Mouse (Mus musculus) kidney, embryonic 14.5 days (tissue): ENCODE data around the gene Rnf217. TPM values are rescaled to one million over a fixed set of nuclear protein-coding genes. Genes with fewer than 3 reads are reported as not detected.

ENCODE experiments used
- ATAC-seq: fragments of 200-750 bp; cut with Nextera tagmentation; 2 replicates; pipeline ENCODE4 v1.8.0; 2017; ENCODE audit warnings: moderate number of reproducible peaks, mild to moderate bottlenecking, moderate TSS enrichment, moderate library complexity; ENCODE audit not compliant: low FRiP score, low TSS enrichment
- H3K27ac ChIP-seq: fragments of 300-500 bp; sonication (generic); 2 replicates; pipeline ENCODE4 v1.5.1; 2014; ENCODE audit warnings: low read depth, mild to moderate bottlenecking, low read length, moderate library complexity, mixed read lengths
- H3K27me3 ChIP-seq: fragments of 300-500 bp; sonication (generic); 2 replicates; pipeline ENCODE4 v1.6.1; 2014; ENCODE audit warnings: mild to moderate bottlenecking, low read length; ENCODE audit not compliant: control insufficient read depth, insufficient read depth
- H3K36me3 ChIP-seq: fragments of 300-500 bp; sonication (generic); 2 replicates; pipeline ENCODE4 v1.6.1; 2014; ENCODE audit warnings: low read length, mixed read lengths; ENCODE audit not compliant: control insufficient read depth, insufficient read depth
- H3K4me1 ChIP-seq: fragments of 300-500 bp; sonication (generic); 2 replicates; pipeline ENCODE4 v1.6.1; 2014; ENCODE audit warnings: low read length, mixed read lengths; ENCODE audit not compliant: control insufficient read depth, insufficient read depth
- H3K4me2 ChIP-seq: fragments of 300-500 bp; sonication (generic); replicated peaks from 2 replicates; pipeline ENCODE4 v1.6.1; 2014; ENCODE audit warnings: low read depth, mild to moderate bottlenecking, low read length
- H3K4me3 ChIP-seq: fragments of 300-500 bp; sonication (generic); 2 replicates; pipeline ENCODE4 v1.5.1; 2014; ENCODE audit warnings: mild to moderate bottlenecking, low read length
- H3K9ac ChIP-seq: fragments of 300-500 bp; sonication (generic); 2 replicates; pipeline ENCODE4 v1.6.1; 2014; ENCODE audit warnings: low read depth, mild to moderate bottlenecking, low read length, moderate library complexity
- H3K9me3 ChIP-seq: fragments of 300-500 bp; sonication (generic); 2 replicates; pipeline ENCODE4 v1.6.1; 2016; ENCODE audit warnings: low read length; ENCODE audit not compliant: control insufficient read depth
- WGBS: fragments of 180-500 bp; shearing (Covaris S2); extraction: QIAGEN DNeasy Blood & Tissue Kit; methylation state at CpG from one replicate; pipeline ENCODE4 v1.1.7; 2014; 5-methylcytosine and 5-hydroxymethylcytosine counted together
- polyA plus RNA-seq: library from polyadenylated mRNA; unstranded; fragments of >200 nt; fragmentation: Nextera tagmentation; extraction: Ambion mirVana; gene quantifications from 2 replicates; pipeline ENCODE4 v1.2.1, GENCODE M21; 2014

Rnf217 gene
- polyA plus RNA-seq, 1 experiment from 2014 or later: 2.5 TPM

- Histone ChIP-seq H3K4me3 (peak overlapping the region; percentile 85; the same call in 1 of the 2 replicates), H3K27ac (no peak overlapping the region; the same call in 1 of the 2 replicates), H3K9me3 (no peaks in the 10 kb centered on the region), H3K4me2 (peak overlapping the region; percentile 87), H3K36me3 (no peaks in the 10 kb centered on the region), H3K27me3 (no peaks in the 10 kb centered on the region), H3K9ac (peak overlapping the region; percentile 48), H3K4me1 (no peaks in the 10 kb centered on the region)
- ATAC-seq: no peak
- 24% methylated on average over 11 of the region's 11 CpGs for WGBS
These were observed 1.8 kb downstream of the Rnf217 start for GRCm38 (mm10) chr10:31606981-31607867.

GRCm38 (mm10) chr10:31603855-31604254 lies 5.1 kb downstream of the Rnf217 start:
- no peaks in the 10 kb centered on the region for H3K9me3 ChIP-seq
- no peak overlapping the region for H3K4me3 ChIP-seq
- no peaks in the 10 kb centered on the region for H3K4me1 ChIP-seq
- 89% methylated on average over 4 of the region's 4 CpGs for WGBS
- H3K27me3 ChIP-seq: no peaks in the 10 kb centered on the region
- no peak overlapping the region for H3K27ac ChIP-seq
- no peak overlapping the region for H3K9ac ChIP-seq
- H3K36me3 ChIP-seq: no peaks in the 10 kb centered on the region
- no peak overlapping the region for H3K4me2 ChIP-seq
- ATAC-seq: no peak

GRCm38 (mm10) chr10:31600116-31600515 lies 8.9 kb downstream of the Rnf217 start:
- Histone ChIP-seq H3K27me3 (no peaks in the 10 kb centered on the region), H3K4me2 (no peak overlapping the region), H3K4me3 (no peak overlapping the region), H3K36me3 (no peaks in the 10 kb centered on the region), H3K9ac (no peak overlapping the region), H3K9me3 (no peaks in the 10 kb centered on the region), H3K27ac (no peak overlapping the region), H3K4me1 (no peaks in the 10 kb centered on the region)
- no peak for ATAC-seq
- 90% methylated on average over 6 of the region's 6 CpGs for WGBS

- WGBS: 92% methylated on average over 2 of the region's 2 CpGs
- Histone ChIP-seq H3K4me2 (no peak overlapping the region), H3K4me3 (no peak overlapping the region), H3K27me3 (no peaks in the 10 kb centered on the region), H3K9me3 (no peaks in the 10 kb centered on the region), H3K9ac (no peak overlapping the region), H3K4me1 (peaks cover 8% of the 10 kb centered on the region), H3K36me3 (no peaks in the 10 kb centered on the region), H3K27ac (no peak overlapping the region)
- ATAC-seq: no peak
These were observed 11.1 kb downstream of the Rnf217 start for GRCm38 (mm10) chr10:31597886-31598285.

GRCm38 (mm10) chr10:31596804-31597203 lies 12.2 kb downstream of the Rnf217 start:
- Histone ChIP-seq H3K9me3 (no peaks in the 10 kb centered on the region), H3K27ac (no peak overlapping the region), H3K36me3 (no peaks in the 10 kb centered on the region), H3K4me2 (no peak overlapping the region), H3K9ac (no peak overlapping the region), H3K4me3 (no peak overlapping the region), H3K4me1 (peaks cover 16% of the 10 kb centered on the region), H3K27me3 (no peaks in the 10 kb centered on the region)
- ATAC-seq: no peak
- 57% methylated on average over 4 of the region's 4 CpGs for WGBS

GRCm38 (mm10) chr10:31595326-31595725 lies 13.7 kb downstream of the Rnf217 start:
- WGBS: 96% methylated on average over 4 of the region's 4 CpGs

GRCm38 (mm10) chr10:31592741-31593524 lies 16.1 kb downstream of the Rnf217 start:
- H3K4me2 ChIP-seq: no peak overlapping the region; the same call in 1 of the 2 replicates
- no peak overlapping the region for H3K9ac ChIP-seq
- WGBS: 18% methylated on average over 9 of the region's 9 CpGs
- peak; percentile 82 for ATAC-seq
- peak overlapping the region; percentile 47; the same call in 1 of the 2 replicates for H3K27ac ChIP-seq
- no peak overlapping the region for H3K4me3 ChIP-seq
- peaks cover 16% of the 10 kb centered on the region for H3K4me1 ChIP-seq
- no peaks in the 10 kb centered on the region for H3K36me3 ChIP-seq
- no peaks in the 10 kb centered on the region for H3K9me3 ChIP-seq
- no peaks in the 10 kb centered on the region for H3K27me3 ChIP-seq

More at GRCm38 (mm10) chr10:31595326-31595725, 13.7 kb downstream of the Rnf217 start:
- H3K27me3 ChIP-seq: no peaks in the 10 kb centered on the region
- no peak overlapping the region for H3K4me3 ChIP-seq
- H3K27ac ChIP-seq: no peak overlapping the region
- no peak for ATAC-seq
- H3K9ac ChIP-seq: no peak overlapping the region
- H3K9me3 ChIP-seq: no peaks in the 10 kb centered on the region
- peaks cover 16% of the 10 kb centered on the region for H3K4me1 ChIP-seq
- H3K36me3 ChIP-seq: no peaks in the 10 kb centered on the region
- H3K4me2 ChIP-seq: no peak overlapping the region

- Histone ChIP-seq H3K27me3 (no peaks in the 10 kb centered on the region), H3K4me2 (no peak overlapping the region), H3K27ac (peak overlapping the region; percentile 47; the same call in 1 of the 2 replicates), H3K4me3 (no peak overlapping the region), H3K9ac (no peak overlapping the region), H3K9me3 (no peaks in the 10 kb centered on the region), H3K36me3 (no peaks in the 10 kb centered on the region), H3K4me1 (peaks cover 16% of the 10 kb centered on the region)
- ATAC-seq: peak; percentile 58; the same call in 1 of the 2 replicates
- 27% methylated on average over 3 of the region's 3 CpGs for WGBS
These were observed 16.8 kb downstream of the Rnf217 start for GRCm38 (mm10) chr10:31592095-31592740.
